Mouse (Mus musculus): ENCODE measurements around the gene Cldn20. TPM values are rescaled to one million over a fixed set of nuclear protein-coding genes. Genes with fewer than 3 reads are reported as not detected.

The Cldn20 gene
- polyA plus RNA-seq, 1 experiment from 2014 or later = not detected

Other genes with a start within 250 kb of the Cldn20 start
- 6.0 TPM in 2 replicates for gene Tiam2, start 206.0 kb upstream of the Cldn20 start, polyA plus RNA-seq (2015; fragmentation: Nextera tagmentation; extraction: Ambion mirVana)
- 12.4 and 13.7 TPM in 2 replicates for gene Tfb1m, start 25.2 kb downstream of the Cldn20 start, polyA plus RNA-seq (2015; fragmentation: Nextera tagmentation; extraction: Ambion mirVana)
- not detected in 2 replicates for gene Nox3, start 163.7 kb downstream of the Cldn20 start, polyA plus RNA-seq (2015; fragmentation: Nextera tagmentation; extraction: Ambion mirVana)